Mouse (Mus musculus): Measurements from ENCODE around the gene Bsg. TPM values are rescaled to one million over a fixed set of nuclear protein-coding genes. Genes with fewer than 3 reads are reported as not detected.

Gene Bsg
- polyA plus RNA-seq, 1 experiment: not detected

GRCm38 (mm10) chr10:79716254-79716987 is 12.1 kb downstream of the Bsg start, which contains the start of gene Hcn2:
Gene Hcn2, plus strand, starts transcription at chr10:79716634.
- Histone ChIP-seq H3K27ac (ENCODE audit: insufficient read depth, low read depth, low read length) (peak within 1 kb of the TSS; percentile 94), H3K4me1 (ENCODE audit: control insufficient read depth, insufficient read depth, low read length) (peaks cover 42% of the 10 kb centered on the region), H3K4me3 (ENCODE audit: insufficient read depth, low read depth, low read length) (peak within 1 kb of the TSS; percentile 84)
- 0 out of 2 replicates have a peak, but pooled peaks have one; percentile 15 for TF ChIP-seq POLR2A (IDR thresholded peaks at IDR 0.05; ENCODE audit: insufficient read depth, low read depth, low read length)
- TF ChIP-seq CTCF (IDR thresholded peaks at IDR 0.05; ENCODE audit: insufficient read depth, low read depth, low read length): no peak
- WGBS: 3% methylated on average over 80 of the region's 91 CpGs

GRCm38 (mm10) chr10:79716988-79717355 is 12.7 kb downstream of the Bsg start:
- peak; percentile 17; the same call in 1 of the 2 replicates for TF ChIP-seq POLR2A (IDR thresholded peaks at IDR 0.05; ENCODE audit: insufficient read depth, low read depth, low read length)
- TF ChIP-seq CTCF (IDR thresholded peaks at IDR 0.05; ENCODE audit: insufficient read depth, low read depth, low read length): no peak
- Histone ChIP-seq H3K27ac (ENCODE audit: insufficient read depth, low read depth, low read length) (peak overlapping the region; percentile 31), H3K4me1 (ENCODE audit: control insufficient read depth, insufficient read depth, low read length) (peaks cover 46% of the 10 kb centered on the region), H3K4me3 (ENCODE audit: insufficient read depth, low read depth, low read length) (peak overlapping the region; percentile 84)
- under 1% methylated on average over 44 of the region's 44 CpGs for WGBS

- WGBS: 3% methylated on average over 43 of the region's 43 CpGs
- peak overlapping the region; percentile 31 for H3K27ac ChIP-seq (ENCODE audit: insufficient read depth, low read depth, low read length)
- peaks cover 52% of the 10 kb centered on the region for H3K4me1 ChIP-seq (ENCODE audit: control insufficient read depth, insufficient read depth, low read length)
- peak overlapping the region; percentile 84 for H3K4me3 ChIP-seq (ENCODE audit: insufficient read depth, low read depth, low read length)
- TF ChIP-seq CTCF (IDR thresholded peaks at IDR 0.05; ENCODE audit: insufficient read depth, low read depth, low read length): no peak
- TF ChIP-seq POLR2A (IDR thresholded peaks at IDR 0.05; ENCODE audit: insufficient read depth, low read depth, low read length): no peak
These were observed 13.5 kb downstream of the Bsg start for GRCm38 (mm10) chr10:79717640-79718357.

GRCm38 (mm10) chr10:79721089-79721488 is 16.8 kb downstream of the Bsg start:
- H3K4me1 ChIP-seq (ENCODE audit: control insufficient read depth, insufficient read depth, low read length): peaks cover 62% of the 10 kb centered on the region
- 66% methylated on average over 5 of the region's 5 CpGs for WGBS
- H3K27ac ChIP-seq (ENCODE audit: insufficient read depth, low read depth, low read length): no peak overlapping the region
- TF ChIP-seq POLR2A (IDR thresholded peaks at IDR 0.05; ENCODE audit: insufficient read depth, low read depth, low read length) (no peak), CTCF (IDR thresholded peaks at IDR 0.05; ENCODE audit: insufficient read depth, low read depth, low read length) (no peak)
- H3K4me3 ChIP-seq (ENCODE audit: insufficient read depth, low read depth, low read length): no peak overlapping the region

- no peak for TF ChIP-seq CTCF (IDR thresholded peaks at IDR 0.05; ENCODE audit: insufficient read depth, low read depth, low read length)
- TF ChIP-seq POLR2A (IDR thresholded peaks at IDR 0.05; ENCODE audit: insufficient read depth, low read depth, low read length): no peak
- H3K4me1 ChIP-seq (ENCODE audit: control insufficient read depth, insufficient read depth, low read length): peaks cover 57% of the 10 kb centered on the region
- WGBS: 28% methylated on average over 6 of the region's 6 CpGs
- H3K4me3 ChIP-seq (ENCODE audit: insufficient read depth, low read depth, low read length): no peak overlapping the region
- peak overlapping the region; percentile 20; the same call in 1 of the 2 replicates for H3K27ac ChIP-seq (ENCODE audit: insufficient read depth, low read depth, low read length)
These were observed 18.8 kb downstream of the Bsg start for GRCm38 (mm10) chr10:79723047-79723446.

GRCm38 (mm10) chr10:79723692-79724091 is 19.4 kb downstream of the Bsg start:
- no peak for TF ChIP-seq CTCF (IDR thresholded peaks at IDR 0.05; ENCODE audit: insufficient read depth, low read depth, low read length)
- no peak for TF ChIP-seq POLR2A (IDR thresholded peaks at IDR 0.05; ENCODE audit: insufficient read depth, low read depth, low read length)
- H3K27ac ChIP-seq (ENCODE audit: insufficient read depth, low read depth, low read length): peak overlapping the region; percentile 20; the same call in 1 of the 2 replicates
- WGBS: 76% methylated on average over 7 of the region's 7 CpGs

GRCm38 (mm10) chr10:79726090-79726489 is 21.8 kb downstream of the Bsg start:
- Histone ChIP-seq H3K4me1 (ENCODE audit: control insufficient read depth, insufficient read depth, low read length) (peaks cover 51% of the 10 kb centered on the region), H3K27ac (ENCODE audit: insufficient read depth, low read depth, low read length) (no peak overlapping the region), H3K4me3 (ENCODE audit: insufficient read depth, low read depth, low read length) (no peak overlapping the region)
- WGBS: 40% methylated on average over 11 of the region's 11 CpGs
- TF ChIP-seq CTCF (IDR thresholded peaks at IDR 0.05; ENCODE audit: insufficient read depth, low read depth, low read length): peak; percentile 48; the same call in 1 of the 2 replicates
- no peak for TF ChIP-seq POLR2A (IDR thresholded peaks at IDR 0.05; ENCODE audit: insufficient read depth, low read depth, low read length)

More at GRCm38 (mm10) chr10:79723692-79724091, 19.4 kb downstream of the Bsg start:
- Histone ChIP-seq H3K4me3 (ENCODE audit: insufficient read depth, low read depth, low read length) (no peak overlapping the region), H3K4me1 (ENCODE audit: control insufficient read depth, insufficient read depth, low read length) (peaks cover 58% of the 10 kb centered on the region)

- TF ChIP-seq POLR2A (IDR thresholded peaks at IDR 0.05; ENCODE audit: insufficient read depth, low read depth, low read length) (no peak), CTCF (IDR thresholded peaks at IDR 0.05; ENCODE audit: insufficient read depth, low read depth, low read length) (no peak)
- H3K27ac ChIP-seq (ENCODE audit: insufficient read depth, low read depth, low read length): peak overlapping the region; percentile 27; the same call in 1 of the 2 replicates
- no peak overlapping the region for H3K4me3 ChIP-seq (ENCODE audit: insufficient read depth, low read depth, low read length)
- peaks cover 31% of the 10 kb centered on the region for H3K4me1 ChIP-seq (ENCODE audit: control insufficient read depth, insufficient read depth, low read length)
- 61% methylated on average over 28 of the region's 28 CpGs for WGBS
These were observed 24.3 kb downstream of the Bsg start for GRCm38 (mm10) chr10:79728323-79729249.

Measured in olfactory bulb, adult 2 months (tissue).